ENCODE assay signal across 1 mouse cellular context in genomic region chr13:64312916-64313289, GRCm38 (mm10).
TF ChIP-seq lines count a peak whose summit lies in the region.

No protein-coding gene starts in this region.

TF ChIP-seq in CH12.LX, 34 proteins besides CTCF, POLR2A, EP300 and RAD21 (continued from another document):
- TF ChIP-seq MYC (IDR thresholded peaks at IDR 0.05; ENCODE audit: low read depth, low read length): no peak
- TF ChIP-seq USF2 (conservative IDR thresholded peaks at IDR 0.05; ENCODE audit: low read depth, low read length): no peak
- TF ChIP-seq CHD2 (IDR thresholded peaks at IDR 0.05; ENCODE audit: low read length): no peak
- no peak for TF ChIP-seq ELF1 (IDR thresholded peaks at IDR 0.05; ENCODE audit: low read depth, low read length)
- no peak for TF ChIP-seq JUND (conservative IDR thresholded peaks at IDR 0.05; ENCODE audit: low read depth, low read length)
- TF ChIP-seq ZMIZ1 (IDR thresholded peaks at IDR 0.05; ENCODE audit: low read depth, low read length): no peak
- no peak for TF ChIP-seq E2F4 (IDR thresholded peaks at IDR 0.05; ENCODE audit: insufficient replicate concordance, low read depth, low read length)
- TF ChIP-seq TCF12 (IDR thresholded peaks at IDR 0.05; ENCODE audit: low read depth, low read length): no peak
- no peak for TF ChIP-seq MAZ (IDR thresholded peaks at IDR 0.05; ENCODE audit: low read depth, low read length)
- TF ChIP-seq BHLHE40 (IDR thresholded peaks at IDR 0.05; ENCODE audit: low read depth, low read length): no peak
- TF ChIP-seq PAX5 (IDR thresholded peaks at IDR 0.05; ENCODE audit: low read length): no peak
- TF ChIP-seq USF1 (IDR thresholded peaks at IDR 0.05; ENCODE audit: low read depth, low read length): no peak
TF ChIP-seq in CH12.LX: peak in this region for 0.
